Mouse (Mus musculus) neural tube, embryonic 14.5 days (tissue): Measurements from ENCODE around the gene Cyp8b1. TPM values are rescaled to one million over a fixed set of nuclear protein-coding genes. Genes with fewer than 3 reads are reported as not detected.

Source experiments
- ATAC-seq: fragments of 200-750 bp; cut with Nextera tagmentation; 2 replicates; pipeline ENCODE4 v1.8.0; 2017; ENCODE audit warnings: low read depth, mild to moderate bottlenecking, moderate TSS enrichment, moderate library complexity
- H3K27ac ChIP-seq: fragments of 300-500 bp; sonication (generic); 2 replicates; pipeline ENCODE4 v1.5.1; 2014; ENCODE audit warnings: low read depth, mild to moderate bottlenecking, control low read depth, low read length, moderate library complexity, mixed read lengths
- H3K27me3 ChIP-seq: fragments of 300-500 bp; sonication (generic); 2 replicates; pipeline ENCODE4 v1.6.1; 2014; ENCODE audit warnings: low read length; ENCODE audit not compliant: control insufficient read depth, insufficient read depth
- H3K36me3 ChIP-seq: fragments of 300-500 bp; sonication (generic); 2 replicates; pipeline ENCODE4 v1.6.1; 2014; ENCODE audit warnings: low read length, mixed read lengths; ENCODE audit not compliant: control insufficient read depth, insufficient read depth
- H3K4me1 ChIP-seq: fragments of 300-500 bp; sonication (generic); 2 replicates; pipeline ENCODE4 v1.6.1; 2014; ENCODE audit warnings: low read length; ENCODE audit not compliant: control insufficient read depth, insufficient read depth
- H3K4me2 ChIP-seq: fragments of 300-500 bp; sonication (generic); 2 replicates; pipeline ENCODE4 v1.6.1; 2014; ENCODE audit warnings: mild to moderate bottlenecking, low read depth, low read length, control low read depth
- H3K4me3 ChIP-seq: fragments of 300-500 bp; sonication (generic); 2 replicates; pipeline ENCODE4 v1.5.1; 2014; ENCODE audit warnings: low read depth, low read length, control low read depth, mixed read lengths
- H3K9ac ChIP-seq: fragments of 300-500 bp; sonication (generic); replicated peaks from 2 replicates; pipeline ENCODE4 v1.6.1; 2014; ENCODE audit warnings: low read depth, mild to moderate bottlenecking, control low read depth, low read length, mixed read lengths
- H3K9me3 ChIP-seq: fragments of 300-500 bp; sonication (generic); 2 replicates; pipeline ENCODE4 v1.6.1; 2016; ENCODE audit warnings: low read length; ENCODE audit not compliant: control insufficient read depth
- WGBS: fragments of 180-500 bp; shearing (Covaris S2); extraction: QIAGEN DNeasy Blood & Tissue Kit; methylation state at CpG from one replicate; pipeline ENCODE4 v1.1.7; 2014; 5-methylcytosine and 5-hydroxymethylcytosine counted together
- polyA plus RNA-seq: library from polyadenylated mRNA; unstranded; fragments of >200 nt; fragmentation: Nextera tagmentation; extraction: Ambion mirVana; gene quantifications from 2 replicates; pipeline ENCODE4 v1.2.1, GENCODE M21; 2014

The Cyp8b1 gene
- polyA plus RNA-seq, 1 experiment from 2014 or later, result not detected

GRCm38 (mm10) chr9:121900282-121900855 is 15.7 kb downstream of the Cyp8b1 start:
- no peak overlapping the region for H3K27ac ChIP-seq
- no peaks in the 10 kb centered on the region for H3K27me3 ChIP-seq
- no peaks in the 10 kb centered on the region for H3K36me3 ChIP-seq
- H3K4me3 ChIP-seq, result no peak overlapping the region
- no peaks in the 10 kb centered on the region for H3K4me1 ChIP-seq
- H3K9ac ChIP-seq, result no peak overlapping the region
- WGBS, result 80% methylated on average over 5 of the region's 5 CpGs
- ATAC-seq, result no peak
- no peaks in the 10 kb centered on the region for H3K9me3 ChIP-seq
- H3K4me2 ChIP-seq, result no peak overlapping the region

GRCm38 (mm10) chr9:121899306-121899705 is 16.8 kb downstream of the Cyp8b1 start:
- no peak overlapping the region for H3K9ac ChIP-seq
- H3K27me3 ChIP-seq, result no peaks in the 10 kb centered on the region
- no peaks in the 10 kb centered on the region for H3K36me3 ChIP-seq
- H3K4me3 ChIP-seq, result no peak overlapping the region
- no peaks in the 10 kb centered on the region for H3K9me3 ChIP-seq
- no peak for ATAC-seq
- no peak overlapping the region for H3K27ac ChIP-seq
- WGBS, result 75% methylated on average over 6 of the region's 6 CpGs
- H3K4me2 ChIP-seq, result no peak overlapping the region
- H3K4me1 ChIP-seq, result no peaks in the 10 kb centered on the region

DNA sequence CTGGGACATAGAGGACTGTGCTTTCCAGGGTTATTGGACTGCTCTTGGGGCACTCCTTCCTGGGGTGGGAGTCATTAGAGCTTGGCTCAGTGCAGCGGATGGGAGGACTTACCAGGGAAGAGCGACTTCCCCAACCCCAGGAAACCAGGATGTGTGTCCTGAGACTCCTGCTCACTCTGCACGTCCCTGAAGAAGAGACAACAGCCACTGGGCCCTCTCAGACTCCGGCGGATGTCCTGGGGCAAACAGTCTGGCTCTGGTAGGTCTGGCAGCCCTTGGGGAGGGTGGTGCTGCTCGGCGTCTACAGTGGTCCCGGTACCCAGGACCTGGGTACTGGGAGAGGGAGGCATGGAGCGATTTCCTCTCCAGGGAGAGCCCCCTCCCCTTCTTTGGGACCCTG is 17.9 kb downstream of the Cyp8b1 start, which contains the start of gene Ackr2:
Ackr2 (plus strand) TSS at position 111 of the 400 bp plus-strand sequence.
- Histone ChIP-seq H3K4me2 (no peak within 1 kb of the TSS), H3K4me3 (no peak within 1 kb of the TSS), H3K36me3 (no peaks in the 10 kb centered on the region), H3K9ac (no peak within 1 kb of the TSS), H3K4me1 (no peaks in the 10 kb centered on the region), H3K27ac (no peak within 1 kb of the TSS), H3K9me3 (no peaks in the 10 kb centered on the region), H3K27me3 (no peaks in the 10 kb centered on the region)
- WGBS, result 80% methylated on average over 9 of the region's 9 CpGs
- ATAC-seq, result no peak

DNA sequence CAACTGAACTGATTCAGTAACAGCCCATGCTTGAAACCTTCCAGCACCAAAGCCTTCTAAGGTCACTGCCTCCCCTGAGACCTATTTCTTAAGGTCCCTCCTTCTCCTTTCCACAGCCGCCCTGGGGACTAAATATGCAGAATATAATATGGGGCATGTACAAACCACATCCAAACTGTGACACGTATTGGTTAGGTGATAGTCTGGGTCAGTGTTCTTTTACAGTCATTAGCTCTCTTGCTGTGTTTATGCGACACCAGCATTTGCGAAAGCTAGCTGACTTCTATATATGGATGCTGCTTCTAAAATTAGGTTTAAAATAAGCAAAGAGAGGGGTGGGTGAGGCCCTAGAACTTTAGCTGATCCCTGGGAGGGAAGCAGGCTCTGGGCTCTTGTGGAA is 19.3 kb downstream of the Cyp8b1 start:
- no peaks in the 10 kb centered on the region for H3K27me3 ChIP-seq

GRCm38 (mm10) chr9:121895392-121895993 is 20.6 kb downstream of the Cyp8b1 start:
- Histone ChIP-seq H3K4me1 (no peaks in the 10 kb centered on the region), H3K9me3 (no peaks in the 10 kb centered on the region), H3K4me3 (no peak overlapping the region), H3K27me3 (no peaks in the 10 kb centered on the region), H3K36me3 (no peaks in the 10 kb centered on the region), H3K9ac (no peak overlapping the region), H3K27ac (no peak overlapping the region), H3K4me2 (no peak overlapping the region)
- WGBS, result 76% methylated on average over 7 of the region's 7 CpGs
- ATAC-seq, result no peak

More for the DNA sequence above, 19.3 kb downstream of the Cyp8b1 start:
- Histone ChIP-seq H3K9me3 (no peaks in the 10 kb centered on the region), H3K4me3 (no peak overlapping the region), H3K27ac (no peak overlapping the region), H3K4me1 (no peaks in the 10 kb centered on the region), H3K9ac (no peak overlapping the region), H3K36me3 (no peaks in the 10 kb centered on the region), H3K4me2 (no peak overlapping the region)
- 83% methylated on average over 4 of the region's 4 CpGs for WGBS
- no peak for ATAC-seq

- Histone ChIP-seq H3K27ac (no peak overlapping the region), H3K9ac (no peak overlapping the region), H3K4me2 (no peak overlapping the region), H3K9me3 (no peaks in the 10 kb centered on the region), H3K4me1 (no peaks in the 10 kb centered on the region), H3K36me3 (no peaks in the 10 kb centered on the region), H3K4me3 (no peak overlapping the region), H3K27me3 (no peaks in the 10 kb centered on the region)
- no peak for ATAC-seq
- WGBS, result 89% methylated on average over 7 of the region's 7 CpGs
These were observed 21.7 kb downstream of the Cyp8b1 start for GRCm38 (mm10) chr9:121894447-121894846.

DNA sequence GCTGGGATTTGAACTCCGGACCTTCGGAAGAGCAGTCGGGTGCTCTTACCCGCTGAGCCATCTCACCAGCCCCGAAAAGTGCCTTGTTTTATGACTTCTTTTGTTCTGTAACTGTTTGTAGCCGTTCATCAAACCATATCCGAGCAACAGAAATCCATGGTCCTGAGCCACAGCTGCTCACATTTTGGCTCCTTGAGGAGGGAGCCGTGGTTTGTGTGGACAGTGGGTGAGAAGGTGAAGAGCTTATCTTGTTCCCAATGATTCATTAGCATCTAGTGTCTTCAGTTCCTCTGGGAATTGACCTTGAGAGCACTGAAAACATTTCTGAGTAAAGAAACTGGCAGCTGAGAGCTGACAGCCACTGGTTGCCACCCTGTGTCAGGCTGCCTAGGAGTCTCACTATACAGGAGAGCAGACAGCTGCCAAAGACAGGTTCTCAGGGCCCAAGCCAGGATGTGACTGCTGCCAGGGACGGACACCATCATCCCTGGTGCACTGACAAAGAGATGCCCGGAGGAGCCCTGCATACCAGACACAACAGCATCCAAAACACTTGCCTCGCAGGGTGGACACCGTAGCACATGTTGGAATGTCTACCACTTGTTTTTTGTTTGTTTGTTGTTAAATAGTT is 23.9 kb downstream of the Cyp8b1 start:
- 83% methylated on average over 12 of the region's 12 CpGs for WGBS
- H3K4me2 ChIP-seq, result no peak overlapping the region
- no peak overlapping the region for H3K9ac ChIP-seq
- no peaks in the 10 kb centered on the region for H3K4me1 ChIP-seq
- H3K4me3 ChIP-seq, result no peak overlapping the region
- no peak overlapping the region for H3K27ac ChIP-seq
- H3K27me3 ChIP-seq, result no peaks in the 10 kb centered on the region
- no peak for ATAC-seq
- no peaks in the 10 kb centered on the region for H3K9me3 ChIP-seq
- no peaks in the 10 kb centered on the region for H3K36me3 ChIP-seq

DNA sequence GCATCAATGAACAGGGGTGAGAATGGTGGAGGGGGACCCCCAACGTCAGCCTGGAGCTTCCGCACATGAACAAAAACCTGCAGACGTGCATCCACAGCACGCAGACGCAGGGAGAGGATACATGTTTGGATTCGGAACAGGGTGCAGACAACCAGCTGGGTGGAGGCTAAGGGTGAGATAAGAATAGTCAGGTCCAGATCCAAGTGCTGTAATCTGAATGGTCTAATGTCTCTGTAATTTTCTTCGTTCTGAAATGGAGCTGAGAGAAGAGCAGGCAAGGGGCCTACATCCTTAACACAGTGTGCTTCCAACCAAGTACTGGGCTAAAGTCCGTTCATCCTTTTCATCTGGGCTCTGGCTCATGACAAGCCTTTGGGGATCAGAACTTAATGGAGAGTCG is 24.8 kb downstream of the Cyp8b1 start:
- H3K4me3 ChIP-seq, result no peak overlapping the region
- no peaks in the 10 kb centered on the region for H3K27me3 ChIP-seq
- H3K4me1 ChIP-seq, result no peaks in the 10 kb centered on the region
- 93% methylated on average over 9 of the region's 9 CpGs for WGBS
- H3K27ac ChIP-seq, result no peak overlapping the region
- H3K36me3 ChIP-seq, result no peaks in the 10 kb centered on the region
- H3K4me2 ChIP-seq, result no peak overlapping the region
- no peak overlapping the region for H3K9ac ChIP-seq
- no peaks in the 10 kb centered on the region for H3K9me3 ChIP-seq
- ATAC-seq, result no peak

- no peaks in the 10 kb centered on the region for H3K9me3 ChIP-seq
- H3K4me1 ChIP-seq, result no peaks in the 10 kb centered on the region
- H3K27ac ChIP-seq, result no peak overlapping the region
- no peak for ATAC-seq
- H3K4me2 ChIP-seq, result no peak overlapping the region
- no peaks in the 10 kb centered on the region for H3K27me3 ChIP-seq
- WGBS, result 44% methylated on average over 18 of the region's 18 CpGs
- H3K36me3 ChIP-seq, result no peaks in the 10 kb centered on the region
- no peak overlapping the region for H3K9ac ChIP-seq
- H3K4me3 ChIP-seq, result no peak overlapping the region
These were observed 25.6 kb downstream of the Cyp8b1 start for GRCm38 (mm10) chr9:121890441-121890941.
